Mouse (Mus musculus): Measurements from ENCODE around the gene Pmfbp1.

DNA sequence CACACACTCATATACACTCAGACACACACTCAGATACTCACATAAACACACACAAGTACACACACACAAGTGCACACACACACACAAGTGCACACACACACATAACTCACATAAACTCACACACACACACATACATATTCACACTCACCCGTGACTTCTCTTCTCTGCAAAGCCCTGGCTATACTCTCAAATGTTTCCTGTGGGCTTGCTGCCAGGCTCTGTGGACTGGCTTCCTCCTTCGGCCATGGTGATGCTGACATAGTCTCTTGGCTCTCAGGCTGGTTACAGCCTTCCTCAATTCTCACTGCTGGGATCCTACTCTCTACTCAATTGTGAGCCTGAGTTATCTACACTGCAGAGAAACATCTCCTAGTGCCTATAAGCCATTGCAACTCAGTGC lies 38.7 kb upstream of the Pmfbp1 start:
- no peak for TF ChIP-seq CTCF (IDR thresholded peaks at IDR 0.05; ENCODE audit: extremely low read depth, insufficient read length, insufficient replicate concordance, low read depth, low read length)
- no peak for TF ChIP-seq POLR2A (IDR thresholded peaks at IDR 0.05; ENCODE audit: low read depth, low read length)

Measured in small intestine, adult 2 months (tissue).